Mouse (Mus musculus): ENCODE results near the gene Arhgap25. TPM values are rescaled to one million over a fixed set of nuclear protein-coding genes. Genes with fewer than 3 reads are reported as not detected.

The Arhgap25 gene
- total and polyA plus RNA-seq, 2 experiments from 2014 or later: 2.2 to 3.3 TPM

DNA sequence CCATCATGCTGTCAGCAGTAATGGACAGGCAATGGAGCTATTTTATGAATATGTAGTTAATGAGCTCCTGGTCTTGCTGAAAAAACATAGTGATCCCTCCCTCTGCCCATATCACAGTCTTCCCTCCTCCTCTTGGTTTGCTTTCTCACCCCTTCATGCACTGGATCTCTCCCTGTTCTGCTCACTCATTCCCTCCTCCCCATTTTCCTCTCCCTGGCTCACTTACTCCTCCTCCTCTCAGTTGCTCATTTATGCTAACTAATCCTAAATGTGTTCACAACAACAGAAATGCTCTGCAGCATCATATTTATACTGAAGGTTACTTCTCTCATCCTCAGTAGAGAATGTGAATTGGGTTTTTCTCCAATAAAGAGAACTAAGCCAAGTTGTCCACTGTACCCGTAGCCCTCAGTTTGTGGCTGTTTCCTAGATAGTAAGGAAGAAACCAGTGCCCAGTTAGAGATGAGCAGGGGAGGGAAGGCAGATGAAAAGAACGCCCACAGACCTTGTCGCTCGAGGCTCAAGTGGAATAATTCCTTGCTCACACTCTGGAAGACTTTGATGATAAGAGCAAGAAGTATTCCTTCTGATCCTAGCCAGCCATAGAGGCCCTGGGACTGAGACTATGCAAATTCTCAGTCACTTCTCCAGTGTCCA is 15.2 kb downstream of the Arhgap25 start:
- Histone ChIP-seq H3K9ac (no peak overlapping the region), H3K4me2 (ENCODE audit: low read depth) (no peak overlapping the region)
- WGBS: 92% methylated on average over 4 of the region's 4 CpGs

DNA sequence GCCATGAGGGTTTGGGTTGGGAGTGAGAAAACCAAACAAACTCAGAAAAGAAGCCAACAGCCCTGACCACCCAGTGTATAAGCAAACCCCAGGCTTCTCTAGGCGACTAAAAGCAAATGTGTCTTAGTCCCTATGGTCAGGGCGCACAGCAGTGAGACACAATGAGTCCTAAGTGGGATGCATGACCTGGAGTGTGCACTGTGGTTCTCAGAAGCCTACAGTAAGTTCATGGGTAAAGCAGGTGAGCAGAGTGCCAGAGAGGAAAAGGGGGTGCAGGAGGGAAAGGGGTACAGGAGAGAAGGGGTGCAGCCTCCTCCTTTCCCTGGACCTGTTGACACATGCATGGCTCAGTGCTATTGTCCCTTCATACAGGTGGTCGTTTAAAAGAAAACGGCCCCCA is 18.7 kb downstream of the Arhgap25 start:
- no peaks in the 10 kb centered on the region for H3K4me1 ChIP-seq (ENCODE audit: insufficient read depth)
- no peaks in the 10 kb centered on the region for H3K27me3 ChIP-seq (ENCODE audit: insufficient read depth, low read length)

More for the DNA sequence above, 15.2 kb downstream of the Arhgap25 start:
- H3K36me3 ChIP-seq (ENCODE audit: insufficient read depth): no peaks in the 10 kb centered on the region
- H3K27ac ChIP-seq (ENCODE audit: low read depth, low read length): no peak overlapping the region
- no peak for TF ChIP-seq CTCF (IDR thresholded peaks at IDR 0.05; ENCODE audit: low read depth)
- H3K27me3 ChIP-seq (ENCODE audit: insufficient read depth, low read length): no peaks in the 10 kb centered on the region
- ATAC-seq (no peak), DNase-seq (no peak)
- H3K4me3 ChIP-seq (ENCODE audit: low read depth, low read length): no peak overlapping the region
- no peaks in the 10 kb centered on the region for H3K9me3 ChIP-seq (ENCODE audit: low read length)
- no peaks in the 10 kb centered on the region for H3K4me1 ChIP-seq (ENCODE audit: insufficient read depth)

DNA sequence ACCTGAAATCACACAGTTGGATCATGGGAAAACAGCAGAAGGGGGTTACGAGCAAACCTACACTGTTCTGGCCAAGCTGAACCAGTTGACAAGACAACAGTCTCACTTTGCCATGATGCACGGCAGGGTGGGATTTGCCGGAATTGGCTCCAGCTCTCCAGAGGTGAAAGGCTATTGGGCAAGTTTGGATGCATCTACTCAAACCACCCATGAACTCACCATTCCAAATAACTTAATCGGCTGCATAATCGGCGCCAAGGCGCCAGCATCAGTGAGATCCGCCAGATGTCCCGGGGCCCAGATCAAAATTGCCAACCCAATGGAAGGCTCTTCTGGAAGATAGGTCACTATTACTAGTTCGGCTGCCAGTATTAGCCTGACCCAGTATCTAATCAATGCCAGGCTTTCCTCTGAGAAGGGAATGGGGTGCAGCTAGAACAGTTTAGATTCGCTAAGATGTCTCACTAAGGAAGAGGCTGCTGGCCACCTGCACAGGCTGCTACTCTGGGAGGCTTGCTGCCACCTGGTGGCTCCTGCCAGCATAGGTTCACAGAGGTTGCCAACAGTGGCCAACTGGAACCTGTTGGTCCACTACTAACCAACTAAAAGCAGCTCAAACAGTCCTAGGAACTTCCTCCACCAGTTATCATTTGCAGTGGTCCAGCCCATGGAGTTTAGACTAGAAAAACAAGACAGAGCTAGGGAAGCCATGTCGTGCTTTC is 19.9 kb downstream of the Arhgap25 start:
- Histone ChIP-seq H3K27ac (ENCODE audit: low read depth, low read length) (no peak overlapping the region), H3K4me3 (ENCODE audit: low read depth, low read length) (no peak overlapping the region), H3K9ac (no peak overlapping the region), H3K4me2 (ENCODE audit: low read depth) (no peak overlapping the region), H3K27me3 (ENCODE audit: insufficient read depth, low read length) (no peaks in the 10 kb centered on the region), H3K9me3 (ENCODE audit: low read length) (no peaks in the 10 kb centered on the region), H3K4me1 (ENCODE audit: insufficient read depth) (no peaks in the 10 kb centered on the region), H3K36me3 (ENCODE audit: insufficient read depth) (no peaks in the 10 kb centered on the region)
- peak; percentile 32; the same call in 1 of the 2 replicates for ATAC-seq
- peak; percentile 79 for TF ChIP-seq CTCF (IDR thresholded peaks at IDR 0.05; ENCODE audit: low read depth)
- 73% methylated on average over 12 of the region's 12 CpGs for WGBS
- peak; percentile 65 for DNase-seq

More for the DNA sequence above, 18.7 kb downstream of the Arhgap25 start:
- Histone ChIP-seq H3K4me2 (ENCODE audit: low read depth) (no peak overlapping the region), H3K36me3 (ENCODE audit: insufficient read depth) (no peaks in the 10 kb centered on the region), H3K9ac (no peak overlapping the region), H3K9me3 (ENCODE audit: low read length) (no peaks in the 10 kb centered on the region), H3K4me3 (ENCODE audit: low read depth, low read length) (no peak overlapping the region), H3K27ac (ENCODE audit: low read depth, low read length) (no peak overlapping the region)
- 89% methylated on average over 4 of the region's 4 CpGs for WGBS
- DNase-seq (no peak), ATAC-seq (no peak)
- TF ChIP-seq CTCF (IDR thresholded peaks at IDR 0.05; ENCODE audit: low read depth): no peak

DNA sequence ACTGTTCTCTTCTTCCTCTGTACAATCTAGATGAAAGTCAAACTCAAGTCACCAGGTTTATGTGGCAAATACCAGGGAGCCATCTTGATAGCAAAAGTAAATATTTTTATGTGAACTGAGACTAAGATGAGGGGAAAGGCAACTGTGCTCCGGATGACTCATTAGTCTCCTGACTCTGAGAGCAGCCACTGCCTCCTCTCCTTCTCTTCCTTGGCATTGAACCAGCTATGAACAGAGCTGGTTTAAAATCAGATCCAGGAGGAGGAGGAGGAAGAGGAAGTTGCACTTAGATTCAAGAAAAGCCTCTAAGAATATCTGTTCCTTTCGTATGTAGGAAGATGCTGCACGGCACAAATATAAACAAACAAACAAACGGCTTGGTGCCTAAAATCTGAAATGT is 22.1 kb downstream of the Arhgap25 start:
- DNase-seq (no peak), ATAC-seq (no peak)
- H3K4me3 ChIP-seq (ENCODE audit: low read depth, low read length): no peak overlapping the region
- no peaks in the 10 kb centered on the region for H3K9me3 ChIP-seq (ENCODE audit: low read length)
- H3K4me2 ChIP-seq (ENCODE audit: low read depth): no peak overlapping the region
- H3K4me1 ChIP-seq (ENCODE audit: insufficient read depth): no peaks in the 10 kb centered on the region
- H3K9ac ChIP-seq: no peak overlapping the region
- 80% methylated on average over 4 of the region's 4 CpGs for WGBS
- H3K27me3 ChIP-seq (ENCODE audit: insufficient read depth, low read length): no peaks in the 10 kb centered on the region
- no peak overlapping the region for H3K27ac ChIP-seq (ENCODE audit: low read depth, low read length)
- no peaks in the 10 kb centered on the region for H3K36me3 ChIP-seq (ENCODE audit: insufficient read depth)
- TF ChIP-seq CTCF (IDR thresholded peaks at IDR 0.05; ENCODE audit: low read depth): no peak

DNA sequence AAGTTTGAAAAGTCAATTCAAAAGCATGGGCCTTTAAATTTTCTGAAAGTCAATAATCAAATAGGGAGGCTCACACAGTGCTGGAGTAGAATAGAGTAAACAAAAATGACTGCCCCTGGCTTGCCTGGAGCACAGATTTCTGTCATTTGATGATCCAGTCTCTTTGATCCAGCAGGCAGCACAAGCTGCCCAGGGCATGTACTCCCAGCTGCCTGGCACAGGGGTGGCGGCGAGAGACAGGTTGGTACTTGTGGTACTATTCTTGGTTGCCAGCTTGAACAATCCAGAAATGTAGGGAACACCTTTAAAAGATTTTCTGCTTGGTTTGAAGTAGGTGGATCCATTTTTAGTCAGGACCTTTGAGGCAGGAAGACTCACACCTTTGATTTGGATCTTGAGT is 23.3 kb downstream of the Arhgap25 start:
- no peak for ATAC-seq
- H3K9me3 ChIP-seq (ENCODE audit: low read length): no peaks in the 10 kb centered on the region
- WGBS: 91% methylated on average over 2 of the region's 2 CpGs

DNA sequence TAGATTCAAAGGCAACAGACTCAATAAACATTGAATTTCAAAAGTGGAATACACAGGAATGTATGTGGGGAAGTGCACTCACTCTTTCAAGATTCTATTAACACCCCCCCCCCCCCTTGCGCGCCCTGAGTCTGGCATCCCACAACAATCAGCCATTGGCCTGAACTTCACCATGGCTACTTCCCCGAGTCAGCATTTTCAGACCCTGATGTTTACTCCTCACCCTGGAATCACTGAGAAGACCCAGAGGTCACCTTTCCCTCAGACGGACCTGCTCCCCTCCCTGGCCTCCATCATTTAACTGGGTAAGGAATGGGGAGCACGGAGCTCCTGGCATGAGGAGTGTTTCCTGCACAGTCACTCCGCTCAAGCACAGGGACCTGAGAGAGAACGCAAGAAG is 28.2 kb downstream of the Arhgap25 start:
- ATAC-seq (no peak), DNase-seq (no peak)
- Histone ChIP-seq H3K4me2 (ENCODE audit: low read depth) (no peak overlapping the region), H3K9ac (no peak overlapping the region), H3K27me3 (ENCODE audit: insufficient read depth, low read length) (no peaks in the 10 kb centered on the region), H3K4me1 (ENCODE audit: insufficient read depth) (no peaks in the 10 kb centered on the region), H3K27ac (ENCODE audit: low read depth, low read length) (no peak overlapping the region), H3K4me3 (ENCODE audit: low read depth, low read length) (no peak overlapping the region), H3K9me3 (ENCODE audit: low read length) (no peaks in the 10 kb centered on the region), H3K36me3 (ENCODE audit: insufficient read depth) (no peaks in the 10 kb centered on the region)
- 75% methylated on average over 7 of the region's 7 CpGs for WGBS
- TF ChIP-seq CTCF (IDR thresholded peaks at IDR 0.05; ENCODE audit: low read depth): no peak

More for the DNA sequence above, 23.3 kb downstream of the Arhgap25 start:
- Histone ChIP-seq H3K4me1 (ENCODE audit: insufficient read depth) (no peaks in the 10 kb centered on the region), H3K9ac (no peak overlapping the region), H3K4me2 (ENCODE audit: low read depth) (no peak overlapping the region), H3K4me3 (ENCODE audit: low read depth, low read length) (no peak overlapping the region), H3K36me3 (ENCODE audit: insufficient read depth) (no peaks in the 10 kb centered on the region), H3K27ac (ENCODE audit: low read depth, low read length) (no peak overlapping the region), H3K27me3 (ENCODE audit: insufficient read depth, low read length) (no peaks in the 10 kb centered on the region)
- no peak for TF ChIP-seq CTCF (IDR thresholded peaks at IDR 0.05; ENCODE audit: low read depth)
- no peak for DNase-seq

DNA sequence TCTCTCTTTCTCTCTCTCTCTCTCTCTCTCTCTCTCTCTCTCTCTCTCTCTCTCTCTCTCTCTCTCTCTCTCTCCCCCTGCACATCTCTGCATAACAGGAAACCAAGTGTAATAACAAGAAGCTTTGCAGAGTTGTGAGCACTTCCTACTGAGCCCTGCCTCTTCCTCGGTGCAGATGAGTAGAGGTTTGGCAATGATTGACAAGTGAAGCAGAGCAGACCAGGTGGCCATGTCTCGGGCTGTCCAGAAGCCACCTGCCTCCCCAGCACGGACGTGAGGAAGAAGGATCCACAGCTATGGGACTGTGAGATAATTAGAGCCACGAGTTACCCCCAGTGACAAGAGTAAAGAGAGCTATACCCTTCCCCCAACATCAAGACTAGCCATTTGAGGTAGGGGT is 29.1 kb downstream of the Arhgap25 start:
- Histone ChIP-seq H3K4me3 (ENCODE audit: low read depth, low read length) (no peak overlapping the region), H3K9me3 (ENCODE audit: low read length) (no peaks in the 10 kb centered on the region), H3K27me3 (ENCODE audit: insufficient read depth, low read length) (no peaks in the 10 kb centered on the region), H3K9ac (no peak overlapping the region), H3K4me1 (ENCODE audit: insufficient read depth) (no peaks in the 10 kb centered on the region), H3K4me2 (ENCODE audit: low read depth) (no peak overlapping the region), H3K27ac (ENCODE audit: low read depth, low read length) (no peak overlapping the region), H3K36me3 (ENCODE audit: insufficient read depth) (no peaks in the 10 kb centered on the region)
- no peak for TF ChIP-seq CTCF (IDR thresholded peaks at IDR 0.05; ENCODE audit: low read depth)
- WGBS: 65% methylated on average over 5 of the region's 5 CpGs
- DNase-seq (no peak), ATAC-seq (no peak)

Data from forebrain, postnatal 0 days (tissue).